Mouse (Mus musculus) adrenal gland, adult 8-10 months (tissue): ENCODE measurements around the gene Myl10. TPM values are rescaled to one million over a fixed set of nuclear protein-coding genes. Genes with fewer than 3 reads are reported as not detected.
"Not testable (repeated sequence)": the region's sequence is repeated elsewhere in the genome, so short reads cannot be mapped to it uniquely, and the experiment has no call there.

Source experiments
- DNase-seq: peaks from one replicate; pipeline ENCODE4 v3.0.0; 2022
- total RNA-seq, 4 experiments: library from RNA; stranded (reverse); gene quantifications; 2 replicates each; pipeline ENCODE4 v1.2.4; 2022

Gene Myl10
- total RNA-seq, result not detected

GRCm38 (mm10) chr5:136692784-136693183 is at the start of gene Myl10:
TSS of gene Myl10 (plus strand) at chr5:136693146.
- no peak for DNase-seq

- no peak for DNase-seq
Measured at GRCm38 (mm10) chr5:136646731-136647328, 46.1 kb upstream of the Myl10 start.

- no peak for DNase-seq
Measured at GRCm38 (mm10) chr5:136649071-136649470, 43.9 kb upstream of the Myl10 start.

GRCm38 (mm10) chr5:136649655-136650054 is 43.3 kb upstream of the Myl10 start:
- DNase-seq, result no peak

- no peak for DNase-seq
Measured at GRCm38 (mm10) chr5:136654481-136654880, 38.5 kb upstream of the Myl10 start.

GRCm38 (mm10) chr5:136656830-136657395 is 36.0 kb upstream of the Myl10 start:
- DNase-seq, result no peak

GRCm38 (mm10) chr5:136660721-136661120 is 32.2 kb upstream of the Myl10 start:
- not testable (repeated sequence) for DNase-seq

GRCm38 (mm10) chr5:136662281-136662680 is 30.7 kb upstream of the Myl10 start:
- DNase-seq, result no peak

- DNase-seq, result peak; percentile 62
Measured at GRCm38 (mm10) chr5:136662822-136663221, 30.1 kb upstream of the Myl10 start.

- peak; percentile 67 for DNase-seq
Measured at GRCm38 (mm10) chr5:136664497-136664896, 28.4 kb upstream of the Myl10 start.

GRCm38 (mm10) chr5:136676315-136677030 is 16.5 kb upstream of the Myl10 start:
- no peak for DNase-seq

GRCm38 (mm10) chr5:136678840-136679348 is 14.1 kb upstream of the Myl10 start:
- no peak for DNase-seq

GRCm38 (mm10) chr5:136686349-136686748 is 6.6 kb upstream of the Myl10 start:
- no peak for DNase-seq

- no peak for DNase-seq
Measured at GRCm38 (mm10) chr5:136687561-136687960, 5.4 kb upstream of the Myl10 start.

GRCm38 (mm10) chr5:136688841-136689240 is 4.1 kb upstream of the Myl10 start:
- no peak for DNase-seq

- DNase-seq, result no peak
Measured at GRCm38 (mm10) chr5:136691170-136691569, 1.8 kb upstream of the Myl10 start.

GRCm38 (mm10) chr5:136693418-136693817 is 472 bp downstream of the Myl10 start:
- DNase-seq, result no peak

- DNase-seq, result no peak
Measured at GRCm38 (mm10) chr5:136694976-136695375, 2.0 kb downstream of the Myl10 start.

GRCm38 (mm10) chr5:136696516-136696915 is 3.6 kb downstream of the Myl10 start:
- no peak for DNase-seq

- no peak for DNase-seq
Measured at GRCm38 (mm10) chr5:136697618-136698017, 4.7 kb downstream of the Myl10 start.

GRCm38 (mm10) chr5:136702159-136702725 is 9.3 kb downstream of the Myl10 start:
- no peak for DNase-seq

GRCm38 (mm10) chr5:136703751-136704150 is 10.8 kb downstream of the Myl10 start:
- peak; percentile 29 for DNase-seq

GRCm38 (mm10) chr5:136704151-136704550 is 11.2 kb downstream of the Myl10 start:
- no peak for DNase-seq
